Mouse (Mus musculus) megakaryocyte, embryonic 14.5 days (primary cell): ENCODE results near the gene Selenos. TPM values are rescaled to one million over a fixed set of nuclear protein-coding genes. Genes with fewer than 3 reads are reported as not detected.

Experiments used
- H3K27me3 ChIP-seq: replicated peaks from 2 replicates; pipeline ENCODE3; 2012; ENCODE audit warnings: inconsistent platforms
- H3K36me3 ChIP-seq: replicated peaks from 2 replicates; pipeline ENCODE3; 2012; ENCODE audit warnings: low read length, inconsistent platforms, mixed read lengths
- H3K4me1 ChIP-seq: 2 replicates; pipeline ENCODE4 v1.6.1; 2012; ENCODE audit warnings: inconsistent platforms
- H3K4me3 ChIP-seq: replicated peaks from 2 replicates; pipeline ENCODE3; 2012; ENCODE audit warnings: moderate library complexity, mild to moderate bottlenecking, inconsistent platforms
- H3K9me3 ChIP-seq: 2 replicates; pipeline ENCODE4 v1.6.1; 2012; ENCODE audit warnings: inconsistent platforms
- FLI1 ChIP-seq: IDR thresholded peaks from 2 replicates; pipeline ENCODE4 v1.6.1; 2012; ENCODE audit warnings: low read length, inconsistent platforms, mixed read lengths
- GATA1 ChIP-seq: IDR thresholded peaks from 3 replicates; pipeline ENCODE4 v1.6.1; 2012; ENCODE audit warnings: mixed read lengths, low read length, inconsistent platforms, borderline replicate concordance
- polyA plus RNA-seq: library from polyadenylated mRNA; stranded (reverse); fragments of >175 nt; gene quantifications from 2 replicates; pipeline ENCODE4 v1.2.3, GENCODE M21; 2012; ENCODE audit warnings: low replicate concordance; ENCODE audit not compliant: insufficient read depth

Gene Selenos
- polyA plus RNA-seq, 1 experiment, result 82.3 TPM

DNA sequence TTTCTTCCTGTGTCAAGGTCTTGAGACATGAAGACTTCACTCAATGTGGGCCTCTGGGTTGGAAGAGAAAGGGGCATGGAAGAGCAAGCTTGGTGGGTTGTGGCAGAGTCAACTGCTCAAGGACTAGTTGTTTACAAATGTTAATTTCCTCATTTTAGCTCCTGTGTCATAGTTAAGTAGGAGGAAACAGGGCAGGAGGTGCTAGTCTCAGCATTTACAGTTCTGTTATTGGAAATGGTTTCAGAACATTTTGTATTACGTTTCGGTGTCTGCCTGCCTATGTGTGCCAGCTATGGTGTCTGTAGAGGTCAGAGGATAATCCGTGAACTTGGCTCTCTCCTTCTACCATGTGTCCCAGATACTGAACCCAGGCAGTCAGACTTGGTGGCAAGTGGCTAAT is 56.2 kb downstream of the Selenos start:
- Histone ChIP-seq H3K36me3 (peaks cover 68% of the 10 kb centered on the region), H3K9me3 (peaks cover 2% of the 10 kb centered on the region; the same call in 1 of the 2 replicates), H3K27me3 (no peaks in the 10 kb centered on the region), H3K4me1 (peaks cover 82% of the 10 kb centered on the region), H3K4me3 (peak overlapping the region; percentile 78)
- TF ChIP-seq FLI1 (no peak), GATA1 (no peak)

DNA sequence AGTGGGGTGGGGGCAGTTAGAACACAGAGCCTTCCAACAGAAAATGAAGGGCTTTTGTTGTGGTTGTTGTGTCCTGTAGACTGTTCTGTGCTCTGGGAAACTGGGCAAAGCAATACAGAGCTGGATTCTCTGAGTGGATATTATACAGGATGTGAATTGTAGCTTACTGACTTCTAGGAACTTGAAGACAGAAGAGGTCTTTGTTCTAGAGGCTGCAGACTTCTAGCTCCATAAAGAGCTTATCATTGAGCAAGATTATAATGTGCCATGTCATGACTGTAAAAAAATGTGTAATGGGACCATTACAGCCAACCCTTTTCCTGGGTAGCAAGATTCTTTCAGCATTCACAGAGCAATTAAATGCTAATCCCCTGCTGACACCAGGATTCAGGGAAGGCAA is 56.7 kb downstream of the Selenos start:
- peaks cover 85% of the 10 kb centered on the region for H3K4me1 ChIP-seq
- TF ChIP-seq GATA1 (no peak), FLI1 (no peak)
- peaks cover 68% of the 10 kb centered on the region for H3K36me3 ChIP-seq
- H3K4me3 ChIP-seq, result peak overlapping the region; percentile 78
- H3K27me3 ChIP-seq, result no peaks in the 10 kb centered on the region
- H3K9me3 ChIP-seq, result no peaks in the 10 kb centered on the region

DNA sequence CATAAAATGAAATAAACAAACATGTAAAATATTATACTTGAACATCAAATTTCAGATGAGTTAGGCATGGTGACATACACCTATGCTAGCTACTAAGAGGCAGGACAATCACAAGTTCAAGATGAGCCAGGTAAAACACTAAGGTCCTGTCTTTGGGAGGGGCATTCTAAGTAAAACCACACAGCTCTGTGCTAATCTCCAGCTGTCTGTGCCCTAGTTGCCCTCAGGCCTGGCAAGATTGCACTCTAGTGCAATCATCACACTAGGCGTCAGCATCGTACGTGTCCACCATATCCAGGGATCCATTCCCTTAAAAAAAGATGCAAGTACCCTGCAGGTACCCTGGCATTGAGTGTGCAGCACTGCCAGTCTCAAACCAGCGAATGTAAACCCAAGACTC is 57.9 kb downstream of the Selenos start:
- Histone ChIP-seq H3K9me3 (no peaks in the 10 kb centered on the region), H3K4me1 (peaks cover 82% of the 10 kb centered on the region), H3K36me3 (peaks cover 68% of the 10 kb centered on the region), H3K4me3 (peak overlapping the region; percentile 44), H3K27me3 (no peaks in the 10 kb centered on the region)
- TF ChIP-seq FLI1 (no peak), GATA1 (no peak)

DNA sequence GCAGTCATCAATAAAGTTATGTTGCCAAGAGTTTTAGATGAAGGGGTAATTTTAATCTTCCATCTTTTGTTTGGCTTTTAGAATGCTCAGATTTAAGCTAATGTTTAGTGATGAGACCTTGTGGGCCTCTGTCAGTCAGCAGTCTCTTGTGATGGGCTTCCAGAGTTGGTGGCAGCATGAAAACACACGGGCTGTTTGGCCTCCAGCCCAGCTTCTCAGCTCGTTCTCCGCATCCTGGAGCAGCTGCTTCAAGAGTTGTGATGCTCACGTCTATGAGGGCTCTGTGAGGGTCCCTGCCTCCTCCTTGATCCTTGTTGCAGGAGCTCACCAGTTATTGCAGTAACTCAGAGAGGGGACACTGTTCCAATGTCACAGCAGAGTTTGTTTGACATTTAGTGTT is 58.9 kb downstream of the Selenos start:
- H3K36me3 ChIP-seq, result peaks cover 72% of the 10 kb centered on the region
- TF ChIP-seq FLI1 (no peak), GATA1 (no peak)

DNA sequence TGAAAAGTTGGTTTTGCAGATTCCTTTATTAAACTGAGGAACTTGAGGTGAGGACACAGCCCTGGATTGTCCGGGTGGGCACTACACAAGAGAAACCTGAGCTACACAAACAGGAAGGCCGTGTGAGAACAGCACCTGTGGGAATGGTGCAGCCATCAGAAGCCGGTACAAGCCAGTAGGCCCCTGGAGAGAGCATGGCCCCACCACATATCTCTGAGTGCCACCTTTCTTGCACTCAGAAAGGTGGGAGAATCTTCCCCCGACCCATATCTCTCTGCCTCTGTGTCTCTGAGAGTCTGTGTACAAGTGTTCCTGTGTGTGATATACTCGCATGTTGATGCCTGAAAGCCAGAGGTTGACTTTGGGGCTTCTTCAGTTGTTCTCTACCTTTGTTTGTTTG is 59.4 kb downstream of the Selenos start:
- Histone ChIP-seq H3K36me3 (peaks cover 77% of the 10 kb centered on the region), H3K27me3 (no peaks in the 10 kb centered on the region), H3K9me3 (no peaks in the 10 kb centered on the region), H3K4me3 (no peak overlapping the region), H3K4me1 (peaks cover 90% of the 10 kb centered on the region)
- TF ChIP-seq GATA1, result no peak
- TF ChIP-seq FLI1, result no peak

More for the DNA sequence above, 58.9 kb downstream of the Selenos start:
- H3K4me3 ChIP-seq, result no peak overlapping the region
- no peaks in the 10 kb centered on the region for H3K9me3 ChIP-seq
- no peaks in the 10 kb centered on the region for H3K27me3 ChIP-seq
- peaks cover 84% of the 10 kb centered on the region for H3K4me1 ChIP-seq

Other genes with a start within 250 kb of the Selenos start
- gene Pcsk6, start 217.9 kb upstream of the Selenos start, polyA plus RNA-seq, result not detected in 2 replicates
- gene Gm45213, start 36.0 kb upstream of the Selenos start, polyA plus RNA-seq, result not detected in 2 replicates
- gene Snrpa1, start 20.6 kb upstream of the Selenos start, polyA plus RNA-seq, result 26.0 and 168 TPM in 2 replicates
- gene Chsy1, start 29.9 kb downstream of the Selenos start, polyA plus RNA-seq, result 9.6 and 14.4 TPM in 2 replicates